Mouse (Mus musculus) kidney, adult 2 months (tissue): ENCODE measurements around the gene Gtf2a1l.

Experiments
- CTCF ChIP-seq: fragments of 200-500 bp; conservative IDR thresholded peaks from 2 replicates; pipeline ENCODE4 v1.5.1; 2011; ENCODE audit warnings: low read depth, mild to moderate bottlenecking, control low read depth, low read length, moderate library complexity, mixed read lengths; ENCODE audit not compliant: insufficient read depth, insufficient read length
- POLR2A ChIP-seq: fragments of 200-500 bp; IDR thresholded peaks from one replicate; pipeline ENCODE4 v1.6.1; 2011; ENCODE audit warnings: low read depth, low read length, control low read depth

- TF ChIP-seq CTCF (no peak), POLR2A (no peak)
These were observed 19.8 kb downstream of the Gtf2a1l start for GRCm38 (mm10) chr17:88688226-88688625.
